Mouse (Mus musculus): ENCODE results near the gene Triml1.

The Triml1 gene

GRCm38 (mm10) chr8:43141386-43141785, at the start of gene Triml1:
Gene Triml1 (minus strand): TSS chr8:43141486.
- in situ Hi-C loops (cut with MboI, MseI) = no loop called here

GRCm38 (mm10) chr8:43182281-43182680, 41.0 kb upstream of the Triml1 start:
- in situ Hi-C loops (cut with MboI, MseI) = no loop called here

- in situ Hi-C loops (cut with MboI, MseI) = no loop called here
Observed at GRCm38 (mm10) chr8:43180054-43180690, 38.9 kb upstream of the Triml1 start, which contains the start of gene Triml2. Gene Triml2 (plus strand): TSS chr8:43180541.

- in situ Hi-C loops (cut with MboI, MseI) = no loop called here
Observed at GRCm38 (mm10) chr8:43179189-43179588, 37.9 kb upstream of the Triml1 start.

- in situ Hi-C loops (cut with MboI, MseI) = no loop called here
Observed at GRCm38 (mm10) chr8:43178263-43178662, 37.0 kb upstream of the Triml1 start.

- in situ Hi-C loops (cut with MboI, MseI) = no loop called here
Observed at GRCm38 (mm10) chr8:43176766-43177486, 35.6 kb upstream of the Triml1 start.

GRCm38 (mm10) chr8:43169249-43169755, 28.0 kb upstream of the Triml1 start:
- in situ Hi-C loops (cut with MboI, MseI) = no loop called here

GRCm38 (mm10) chr8:43168083-43168482, 26.8 kb upstream of the Triml1 start:
- in situ Hi-C loops (cut with MboI, MseI) = no loop called here

GRCm38 (mm10) chr8:43164453-43164852, 23.2 kb upstream of the Triml1 start:
- in situ Hi-C loops (cut with MboI, MseI) = no loop called here

- in situ Hi-C loops (cut with MboI, MseI) = no loop called here
Observed at GRCm38 (mm10) chr8:43163255-43163654, 22.0 kb upstream of the Triml1 start.

GRCm38 (mm10) chr8:43149307-43149706, 8.0 kb upstream of the Triml1 start:
- in situ Hi-C loops (cut with MboI, MseI) = no loop called here

- in situ Hi-C loops (cut with MboI, MseI) = no loop called here
Observed at GRCm38 (mm10) chr8:43111205-43111827, 30.0 kb downstream of the Triml1 start.

Data from T-helper 1 cell (primary cell).